Mouse (Mus musculus) liver, embryonic 14.5 days (tissue): Measurements from ENCODE around the gene Cd1d1. TPM values are rescaled to one million over a fixed set of nuclear protein-coding genes. Genes with fewer than 3 reads are reported as not detected.
A peak's percentile ranks its signal among the peaks of the same experiment; 100 is the strongest.
"Not testable (repeated sequence)": the region's sequence is repeated elsewhere in the genome, so short reads cannot be mapped to it uniquely, and the experiment has no call there.

ENCODE experiments used
- ATAC-seq: fragments of 200-750 bp; cut with Nextera tagmentation; 2 replicates; pipeline ENCODE4 v1.8.0; 2017; ENCODE audit warnings: moderate number of reproducible peaks, mild to moderate bottlenecking, moderate library complexity; ENCODE audit not compliant: insufficient read depth
- DNase-seq, 3 experiments: peaks; one replicate each; pipeline ENCODE4 v3.0.0-alpha.2; 2012 to 2013; ENCODE audit warnings: low read depth in 3 of 3, low spot score in 3 of 3
- H3K27ac ChIP-seq: fragments of 300-500 bp; sonication (generic); 2 replicates; pipeline ENCODE4 v1.5.1; 2014; ENCODE audit warnings: moderate library complexity, mild to moderate bottlenecking, control low read depth, inconsistent platforms
- H3K27me3 ChIP-seq: fragments of 300-500 bp; sonication (generic); 2 replicates; pipeline ENCODE4 v1.6.1; 2014; ENCODE audit warnings: mild to moderate bottlenecking, low read length, moderate library complexity; ENCODE audit not compliant: control insufficient read depth, insufficient read depth
- H3K36me3 ChIP-seq: fragments of 300-500 bp; sonication (generic); replicated peaks from 2 replicates; pipeline ENCODE4 v1.6.1; 2014; ENCODE audit warnings: low read depth; ENCODE audit not compliant: control insufficient read depth, insufficient read depth
- H3K4me1 ChIP-seq, 2 experiments: fragments of 200-500 bp in 1 of 2; fragments of 300-500 bp in 1 of 2; sonication (generic) in 1 of 2; replicated peaks; 2 replicates each; pipeline ENCODE4 v1.6.1; 2012 to 2014; ENCODE audit warnings: antibody characterized with exemption in 1 of 2, inconsistent platforms in 1 of 2, low read length in 1 of 2; ENCODE audit not compliant: control insufficient read depth in 2 of 2, insufficient read depth in 2 of 2
- H3K4me2 ChIP-seq: fragments of 300-500 bp; sonication (generic); 2 replicates; pipeline ENCODE4 v1.6.1; 2014; ENCODE audit warnings: low read depth, mild to moderate bottlenecking, control low read depth, moderate library complexity
- H3K4me3 ChIP-seq, 2 experiments: fragments of 200-500 bp in 1 of 2; fragments of 300-500 bp in 1 of 2; sonication (generic) in 1 of 2; 2 replicates each; pipeline ENCODE4 v1.5.1; 2012 to 2014; ENCODE audit warnings: low read depth in 2 of 2, low read length in 2 of 2, mild to moderate bottlenecking in 2 of 2, control low read depth in 1 of 2, inconsistent platforms in 1 of 2, moderate library complexity in 1 of 2; ENCODE audit not compliant: insufficient read depth in 1 of 2
- H3K9ac ChIP-seq: fragments of 300-500 bp; sonication (generic); replicated peaks from 2 replicates; pipeline ENCODE4 v1.6.1; 2014; ENCODE audit warnings: mild to moderate bottlenecking, control low read depth, moderate library complexity
- H3K9me3 ChIP-seq: fragments of 300-500 bp; sonication (generic); 2 replicates; pipeline ENCODE4 v1.6.1; 2016; ENCODE audit warnings: low read length, mixed read lengths; ENCODE audit not compliant: control insufficient read depth
- CTCF ChIP-seq: IDR thresholded peaks from 2 replicates; pipeline ENCODE4 v1.5.1; 2016; ENCODE audit warnings: antibody characterized with exemption, low read depth, control low read depth
- EP300 ChIP-seq: IDR thresholded peaks from 2 replicates; pipeline ENCODE4 v1.6.1; 2016; ENCODE audit warnings: antibody characterized with exemption, low read depth
- WGBS: fragments of 180-500 bp; shearing (Covaris S2); extraction: QIAGEN DNeasy Blood & Tissue Kit; methylation state at CpG from one replicate; pipeline ENCODE4 v1.1.7; 2014; ENCODE audit not compliant: insufficient replicate concordance; 5-methylcytosine and 5-hydroxymethylcytosine counted together
- polyA plus RNA-seq, 2 experiments: library from polyadenylated mRNA; depleted of rRNA in 1 of 2; stranded (reverse) in 1 of 2; unstranded in 1 of 2; fragments of >200 nt; fragmentation: Nextera tagmentation in 1 of 2; extraction: Ambion mirVana in 1 of 2; gene quantifications; 2 replicates each; pipeline versions ENCODE4 v1.2.1 to v1.2.3; 2012 to 2014

The Cd1d1 gene
- polyA plus RNA-seq, 2 experiments: 3.4 to 4.2 TPM

GRCm38 (mm10) chr3:87030855-87031254 lies 31.6 kb upstream of the Cd1d1 start:
- peak; percentile 10 to 17 (median 15) for DNase-seq
- no peaks in the 10 kb centered on the region for H3K4me1 ChIP-seq
- WGBS: 19% methylated on average over 6 of the region's 6 CpGs
- H3K27ac ChIP-seq: no peak overlapping the region
- H3K9me3 ChIP-seq: no peaks in the 10 kb centered on the region
- no peak for ATAC-seq
- TF ChIP-seq EP300: no peak
- peak; percentile 87 for TF ChIP-seq CTCF
- H3K9ac ChIP-seq: no peak overlapping the region
- no peak overlapping the region for H3K4me3 ChIP-seq
- no peak overlapping the region for H3K4me2 ChIP-seq
- H3K36me3 ChIP-seq: no peaks in the 10 kb centered on the region
- H3K27me3 ChIP-seq: no peaks in the 10 kb centered on the region

GRCm38 (mm10) chr3:87017707-87018106 lies 18.5 kb upstream of the Cd1d1 start:
- no peaks in the 10 kb centered on the region for H3K27me3 ChIP-seq
- H3K9ac ChIP-seq: no peak overlapping the region
- no peaks in the 10 kb centered on the region for H3K9me3 ChIP-seq
- no peak for TF ChIP-seq CTCF
- TF ChIP-seq EP300: no peak
- H3K4me3 ChIP-seq: no peak overlapping the region
- H3K27ac ChIP-seq: no peak overlapping the region
- H3K4me2 ChIP-seq: no peak overlapping the region
- WGBS: 10% methylated on average over 2 of the region's 2 CpGs
- no peaks in the 10 kb centered on the region for H3K4me1 ChIP-seq
- DNase-seq: no peak
- H3K36me3 ChIP-seq: no peaks in the 10 kb centered on the region
- no peak for ATAC-seq

- H3K4me3 ChIP-seq: no peak overlapping the region
- H3K27ac ChIP-seq: no peak overlapping the region
- no peaks in the 10 kb centered on the region for H3K4me1 ChIP-seq
- no peaks in the 10 kb centered on the region for H3K36me3 ChIP-seq
- no peaks in the 10 kb centered on the region for H3K27me3 ChIP-seq
- no peak for DNase-seq
- no peaks in the 10 kb centered on the region for H3K9me3 ChIP-seq
- 60% methylated on average over 1 of the region's 1 CpGs for WGBS
- no peak for ATAC-seq
- TF ChIP-seq EP300 (no peak), CTCF (no peak)
- H3K9ac ChIP-seq: no peak overlapping the region
- H3K4me2 ChIP-seq: no peak overlapping the region
These were observed 17.8 kb upstream of the Cd1d1 start for GRCm38 (mm10) chr3:87017001-87017400.

GRCm38 (mm10) chr3:87015931-87016330 lies 16.7 kb upstream of the Cd1d1 start:
- Histone ChIP-seq H3K9ac (no peak overlapping the region), H3K27me3 (no peaks in the 10 kb centered on the region), H3K4me1 (no peaks in the 10 kb centered on the region), H3K4me2 (no peak overlapping the region), H3K4me3 (no peak overlapping the region), H3K27ac (no peak overlapping the region), H3K9me3 (no peaks in the 10 kb centered on the region), H3K36me3 (no peaks in the 10 kb centered on the region)
- no peak for ATAC-seq
- WGBS: 43% methylated on average over 4 of the region's 4 CpGs
- TF ChIP-seq EP300: no peak
- TF ChIP-seq CTCF: no peak
- no peak for DNase-seq

- not testable (repeated sequence) for H3K9me3 ChIP-seq, H3K4me3 ChIP-seq, DNase-seq, H3K4me2 ChIP-seq, H3K36me3 ChIP-seq, ATAC-seq, H3K9ac ChIP-seq, H3K27me3 ChIP-seq, H3K27ac ChIP-seq, H3K4me1 ChIP-seq
- WGBS: 48% methylated on average over 3 of the region's 3 CpGs
These were observed 13.2 kb upstream of the Cd1d1 start for GRCm38 (mm10) chr3:87012406-87012805.

- whole genome bisulfite sequencing: 34% methylated on average over 1 of the region's 1 CpGs
- not testable (repeated sequence) for H3K4me3 ChIP-seq, H3K27me3 ChIP-seq, H3K27ac ChIP-seq, H3K36me3 ChIP-seq, DNase-seq, H3K9me3 ChIP-seq, H3K4me1 ChIP-seq, H3K4me2 ChIP-seq, ATAC-seq, H3K9ac ChIP-seq
These were observed 9.0 kb upstream of the Cd1d1 start for GRCm38 (mm10) chr3:87008281-87008680.
